Mouse (Mus musculus) embryonic fibroblast, embryonic 13.5 days (primary cell): ENCODE measurements around the gene Zmym4.

Source experiments
- CTCF ChIP-seq: IDR thresholded peaks from 2 replicates; pipeline ENCODE4 v1.5.1; 2011; ENCODE audit warnings: mild to moderate bottlenecking, control low read depth, low read length, moderate library complexity, borderline replicate concordance; ENCODE audit not compliant: insufficient read depth
- POLR2A ChIP-seq: IDR thresholded peaks from 2 replicates; pipeline ENCODE4 v1.6.1; 2011; ENCODE audit warnings: low read depth, mild to moderate bottlenecking, control low read depth, low read length, moderate library complexity

GRCm38 (mm10) chr4:126839873-126840272 is 128.1 kb downstream of the Zmym4 start:
- TF ChIP-seq POLR2A, result no peak
- peak; percentile 87 for TF ChIP-seq CTCF
